Mouse (Mus musculus) granulocyte monocyte progenitor cell, adult 5-6 weeks (primary cell): Measurements from ENCODE around the gene Elavl3. TPM values are rescaled to one million over a fixed set of nuclear protein-coding genes. Genes with fewer than 3 reads are reported as not detected.

Experiments
- ATAC-seq: replicated peaks from 2 replicates; pipeline ENCODE4 v1.8.0; 2016; ENCODE audit warnings: mild to moderate bottlenecking, moderate TSS enrichment, inconsistent platforms; ENCODE audit not compliant: poor library complexity, severe bottlenecking
- total RNA-seq, 2 experiments: library from RNA; stranded (forward) in 1 of 2; stranded (reverse) in 1 of 2; fragments of 200-712, 200-1000 nt in 1 of 2; fragments of >200 nt in 1 of 2; fragmentation: Nextera tagmentation in 1 of 2; gene quantifications; 2 replicates each; pipeline ENCODE4 v1.2.3; 2014 to 2017

The Elavl3 gene
- total RNA-seq, 2 experiments from 2014 or later: 0.31 TPM; not detected in 1

- no peak for ATAC-seq
Measured at GRCm38 (mm10) chr9:22061339-22061738, 9.5 kb upstream of the Elavl3 start.

- ATAC-seq: no peak
Measured at GRCm38 (mm10) chr9:22058011-22058424, 6.2 kb upstream of the Elavl3 start.

GRCm38 (mm10) chr9:22057031-22057517, 5.3 kb upstream of the Elavl3 start:
- no peak for ATAC-seq

- no peak for ATAC-seq
Measured at GRCm38 (mm10) chr9:22056303-22056910, 4.6 kb upstream of the Elavl3 start.

GRCm38 (mm10) chr9:22055713-22056112, 3.9 kb upstream of the Elavl3 start:
- ATAC-seq: no peak

- peak; percentile 61 for ATAC-seq
Measured at GRCm38 (mm10) chr9:22054411-22055076, 2.7 kb upstream of the Elavl3 start.

GRCm38 (mm10) chr9:22053657-22054056, 1.8 kb upstream of the Elavl3 start:
- ATAC-seq: no peak

- no peak for ATAC-seq
Measured at GRCm38 (mm10) chr9:22051161-22051957, 464 bp downstream of the Elavl3 start.

GRCm38 (mm10) chr9:22050351-22050889, 1.4 kb downstream of the Elavl3 start:
- peak; percentile 83 for ATAC-seq

- ATAC-seq: no peak
Measured at GRCm38 (mm10) chr9:22049721-22050270, 2.0 kb downstream of the Elavl3 start.

- ATAC-seq: no peak
Measured at GRCm38 (mm10) chr9:22049315-22049714, 2.5 kb downstream of the Elavl3 start.

GRCm38 (mm10) chr9:22047329-22047728, 4.5 kb downstream of the Elavl3 start:
- ATAC-seq: no peak

- no peak for ATAC-seq
Measured at GRCm38 (mm10) chr9:22041832-22042231, 10.0 kb downstream of the Elavl3 start.

- ATAC-seq: no peak
Measured at GRCm38 (mm10) chr9:22037826-22038225, 14.0 kb downstream of the Elavl3 start.

GRCm38 (mm10) chr9:22035300-22036044, 16.4 kb downstream of the Elavl3 start:
- ATAC-seq: no peak

- ATAC-seq: no peak
Measured at GRCm38 (mm10) chr9:22030386-22030785, 21.4 kb downstream of the Elavl3 start.

GRCm38 (mm10) chr9:22028467-22028866, 23.4 kb downstream of the Elavl3 start:
- ATAC-seq: no peak

- ATAC-seq: no peak
Measured at GRCm38 (mm10) chr9:22024592-22024991, 27.2 kb downstream of the Elavl3 start.

GRCm38 (mm10) chr9:22017208-22017825, 34.5 kb downstream of the Elavl3 start:
- ATAC-seq: no peak
